Mouse (Mus musculus): ENCODE results near the gene Gm17374. TPM values are rescaled to one million over a fixed set of nuclear protein-coding genes. Genes with fewer than 3 reads are reported as not detected.
"Not testable (repeated sequence)": the region's sequence is repeated elsewhere in the genome, so short reads cannot be mapped to it uniquely, and the experiment has no call there.

Gm17374 gene
- polyA plus RNA-seq (2012; ENCODE audit: insufficient read depth, low replicate concordance) = not detected in 2 replicates

- not testable (repeated sequence) for H3K4me1 ChIP-seq; H3K27me3 ChIP-seq (replicated peaks); H3K9me3 ChIP-seq; H3K4me3 ChIP-seq (replicated peaks)
- H3K36me3 ChIP-seq (replicated peaks; ENCODE audit: low read length) = peaks cover 73% of the 10 kb centered on the region
Measured at GRCm38 (mm10) chr2:140151743-140152142, at the start of gene Gm17374. TSS of gene Gm17374 (plus strand) at chr2:140152043.

- H3K36me3 ChIP-seq (replicated peaks; ENCODE audit: low read length) = no peaks in the 10 kb centered on the region
- peaks cover 5% of the 10 kb centered on the region; the same call in 1 of the 2 replicates for H3K9me3 ChIP-seq
- H3K4me1 ChIP-seq = peaks cover 33% of the 10 kb centered on the region
- H3K27me3 ChIP-seq (replicated peaks) = peaks cover 2% of the 10 kb centered on the region
- no peak overlapping the region for H3K4me3 ChIP-seq (replicated peaks)
- TF ChIP-seq GATA1 (IDR thresholded peaks at IDR 0.05; ENCODE audit: borderline replicate concordance, low read length) (no peak), FLI1 (IDR thresholded peaks at IDR 0.05; ENCODE audit: low read length) (no peak)
Measured at GRCm38 (mm10) chr2:140104951-140105350, 46.9 kb upstream of the Gm17374 start.

GRCm38 (mm10) chr2:140107641-140108040, 44.2 kb upstream of the Gm17374 start:
- peaks cover 23% of the 10 kb centered on the region for H3K4me1 ChIP-seq
- no peak for TF ChIP-seq GATA1 (IDR thresholded peaks at IDR 0.05; ENCODE audit: borderline replicate concordance, low read length)
- TF ChIP-seq FLI1 (IDR thresholded peaks at IDR 0.05; ENCODE audit: low read length) = no peak
- no peak overlapping the region for H3K4me3 ChIP-seq (replicated peaks)
- H3K36me3 ChIP-seq (replicated peaks; ENCODE audit: low read length) = no peaks in the 10 kb centered on the region
- peaks cover 5% of the 10 kb centered on the region; the same call in 1 of the 2 replicates for H3K9me3 ChIP-seq
- H3K27me3 ChIP-seq (replicated peaks) = peaks cover 2% of the 10 kb centered on the region

GRCm38 (mm10) chr2:140108945-140109344, 42.9 kb upstream of the Gm17374 start:
- Histone ChIP-seq H3K36me3 (replicated peaks; ENCODE audit: low read length) (no peaks in the 10 kb centered on the region), H3K4me3 (replicated peaks) (no peak overlapping the region), H3K27me3 (replicated peaks) (peaks cover 2% of the 10 kb centered on the region), H3K4me1 (peaks cover 28% of the 10 kb centered on the region), H3K9me3 (peaks cover 5% of the 10 kb centered on the region; the same call in 1 of the 2 replicates)
- TF ChIP-seq FLI1 (IDR thresholded peaks at IDR 0.05; ENCODE audit: low read length) = no peak
- TF ChIP-seq GATA1 (IDR thresholded peaks at IDR 0.05; ENCODE audit: borderline replicate concordance, low read length) = no peak

GRCm38 (mm10) chr2:140113851-140114250, 38.0 kb upstream of the Gm17374 start:
- H3K9me3 ChIP-seq = no peaks in the 10 kb centered on the region
- H3K36me3 ChIP-seq (replicated peaks; ENCODE audit: low read length) = no peaks in the 10 kb centered on the region
- no peak overlapping the region for H3K4me3 ChIP-seq (replicated peaks)
- peaks cover 21% of the 10 kb centered on the region for H3K4me1 ChIP-seq
- H3K27me3 ChIP-seq (replicated peaks) = peaks cover 2% of the 10 kb centered on the region
- TF ChIP-seq GATA1 (IDR thresholded peaks at IDR 0.05; ENCODE audit: borderline replicate concordance, low read length) (no peak), FLI1 (IDR thresholded peaks at IDR 0.05; ENCODE audit: low read length) (no peak)

GRCm38 (mm10) chr2:140125516-140125915, 26.3 kb upstream of the Gm17374 start:
- Histone ChIP-seq H3K4me3 (replicated peaks) (no peak overlapping the region), H3K4me1 (no peaks in the 10 kb centered on the region), H3K27me3 (replicated peaks) (no peaks in the 10 kb centered on the region), H3K9me3 (no peaks in the 10 kb centered on the region), H3K36me3 (replicated peaks; ENCODE audit: low read length) (peaks cover 89% of the 10 kb centered on the region)
- no peak for TF ChIP-seq GATA1 (IDR thresholded peaks at IDR 0.05; ENCODE audit: borderline replicate concordance, low read length)
- TF ChIP-seq FLI1 (IDR thresholded peaks at IDR 0.05; ENCODE audit: low read length) = no peak

- TF ChIP-seq GATA1 (IDR thresholded peaks at IDR 0.05; ENCODE audit: borderline replicate concordance, low read length) (no peak), FLI1 (IDR thresholded peaks at IDR 0.05; ENCODE audit: low read length) (no peak)
- peaks cover 64% of the 10 kb centered on the region for H3K36me3 ChIP-seq (replicated peaks; ENCODE audit: low read length)
Measured at GRCm38 (mm10) chr2:140159186-140159730, 7.4 kb downstream of the Gm17374 start.

GRCm38 (mm10) chr2:140163351-140163854, 11.6 kb downstream of the Gm17374 start:
- H3K27me3 ChIP-seq (replicated peaks) = no peaks in the 10 kb centered on the region
- peaks cover 56% of the 10 kb centered on the region for H3K36me3 ChIP-seq (replicated peaks; ENCODE audit: low read length)
- H3K4me3 ChIP-seq (replicated peaks) = no peak overlapping the region
- TF ChIP-seq GATA1 (IDR thresholded peaks at IDR 0.05; ENCODE audit: borderline replicate concordance, low read length) (no peak), FLI1 (IDR thresholded peaks at IDR 0.05; ENCODE audit: low read length) (no peak)
- H3K4me1 ChIP-seq = peaks cover 17% of the 10 kb centered on the region
- H3K9me3 ChIP-seq = no peaks in the 10 kb centered on the region

More at GRCm38 (mm10) chr2:140159186-140159730, 7.4 kb downstream of the Gm17374 start:
- Histone ChIP-seq H3K4me3 (replicated peaks) (no peak overlapping the region), H3K4me1 (peaks cover 7% of the 10 kb centered on the region), H3K27me3 (replicated peaks) (no peaks in the 10 kb centered on the region), H3K9me3 (no peaks in the 10 kb centered on the region)

GRCm38 (mm10) chr2:140169057-140169456, 17.2 kb downstream of the Gm17374 start:
- Histone ChIP-seq H3K27me3 (replicated peaks) (no peaks in the 10 kb centered on the region), H3K9me3 (no peaks in the 10 kb centered on the region), H3K4me1 (peaks cover 36% of the 10 kb centered on the region), H3K36me3 (replicated peaks; ENCODE audit: low read length) (peaks cover 35% of the 10 kb centered on the region), H3K4me3 (replicated peaks) (peak overlapping the region; percentile 76)
- TF ChIP-seq FLI1 (IDR thresholded peaks at IDR 0.05; ENCODE audit: low read length) (no peak), GATA1 (IDR thresholded peaks at IDR 0.05; ENCODE audit: borderline replicate concordance, low read length) (no peak)

GRCm38 (mm10) chr2:140170127-140170802, 18.4 kb downstream of the Gm17374 start, which contains the start of the genes Esf1 and Ndufaf5:
TSS of gene Esf1 (minus strand) at chr2:140170564.
TSS of gene Ndufaf5 (plus strand) at chr2:140170649.
- H3K27me3 ChIP-seq (replicated peaks) = no peaks in the 10 kb centered on the region
- H3K4me1 ChIP-seq = peaks cover 31% of the 10 kb centered on the region
- H3K9me3 ChIP-seq = no peaks in the 10 kb centered on the region
- no peak for TF ChIP-seq FLI1 (IDR thresholded peaks at IDR 0.05; ENCODE audit: low read length)
- no peak for TF ChIP-seq GATA1 (IDR thresholded peaks at IDR 0.05; ENCODE audit: borderline replicate concordance, low read length)
- peak within 1 kb of the TSS; percentile 98 for H3K4me3 ChIP-seq (replicated peaks)
- peaks cover 29% of the 10 kb centered on the region for H3K36me3 ChIP-seq (replicated peaks; ENCODE audit: low read length)
